Mouse (Mus musculus): Measurements from ENCODE around the gene Daam2.

DNA sequence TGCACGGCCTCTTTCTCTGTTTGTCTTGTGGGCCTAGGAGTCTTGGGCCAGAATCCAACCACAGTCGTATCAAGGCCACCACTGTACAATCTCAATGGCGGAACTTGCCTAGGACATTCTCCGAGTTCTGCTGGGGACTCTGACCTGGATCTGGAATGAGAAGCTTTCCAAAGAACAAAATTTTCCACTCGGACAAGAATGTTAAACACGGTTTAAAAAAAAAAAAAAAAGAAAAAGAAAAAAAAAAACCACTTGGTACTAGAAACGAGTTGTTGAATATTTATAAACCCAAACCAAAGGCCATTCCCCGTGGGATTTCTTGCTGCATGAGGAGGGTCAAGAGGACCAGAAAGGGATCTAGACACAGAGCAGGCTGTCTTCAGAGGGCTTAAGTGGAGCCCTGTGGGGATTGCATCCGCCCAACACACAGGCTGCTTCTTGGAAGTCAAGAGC, 29.9 kb downstream of the Daam2 start:
- no peak for TF ChIP-seq MAFK (IDR thresholded peaks at IDR 0.05; ENCODE audit: insufficient read depth, low read depth, low read length)
- TF ChIP-seq ZC3H11A (IDR thresholded peaks at IDR 0.05; ENCODE audit: borderline replicate concordance, low read depth, low read length): no peak
- TF ChIP-seq CHD2 (IDR thresholded peaks at IDR 0.05; ENCODE audit: low read depth, low read length): no peak
- TF ChIP-seq HCFC1 (IDR thresholded peaks at IDR 0.05; ENCODE audit: borderline replicate concordance, insufficient read depth, low read length): no peak
